Mouse (Mus musculus) small intestine, adult 2 months (tissue): ENCODE data around the gene Ahcyl2.

Source experiments
- CTCF ChIP-seq: fragments of 200-500 bp; IDR thresholded peaks from 2 replicates; pipeline ENCODE4 v1.5.1; 2012; ENCODE audit warnings: low read depth, mild to moderate bottlenecking, control low read depth, inconsistent platforms, low read length, moderate library complexity, mixed read lengths; ENCODE audit not compliant: insufficient replicate concordance, insufficient read length; ENCODE audit errors: extremely low read depth
- POLR2A ChIP-seq: fragments of 200-500 bp; IDR thresholded peaks from 2 replicates; pipeline ENCODE4 v1.6.1; 2012; ENCODE audit warnings: low read depth, mild to moderate bottlenecking, control low read depth, inconsistent platforms, low read length, moderate library complexity

DNA sequence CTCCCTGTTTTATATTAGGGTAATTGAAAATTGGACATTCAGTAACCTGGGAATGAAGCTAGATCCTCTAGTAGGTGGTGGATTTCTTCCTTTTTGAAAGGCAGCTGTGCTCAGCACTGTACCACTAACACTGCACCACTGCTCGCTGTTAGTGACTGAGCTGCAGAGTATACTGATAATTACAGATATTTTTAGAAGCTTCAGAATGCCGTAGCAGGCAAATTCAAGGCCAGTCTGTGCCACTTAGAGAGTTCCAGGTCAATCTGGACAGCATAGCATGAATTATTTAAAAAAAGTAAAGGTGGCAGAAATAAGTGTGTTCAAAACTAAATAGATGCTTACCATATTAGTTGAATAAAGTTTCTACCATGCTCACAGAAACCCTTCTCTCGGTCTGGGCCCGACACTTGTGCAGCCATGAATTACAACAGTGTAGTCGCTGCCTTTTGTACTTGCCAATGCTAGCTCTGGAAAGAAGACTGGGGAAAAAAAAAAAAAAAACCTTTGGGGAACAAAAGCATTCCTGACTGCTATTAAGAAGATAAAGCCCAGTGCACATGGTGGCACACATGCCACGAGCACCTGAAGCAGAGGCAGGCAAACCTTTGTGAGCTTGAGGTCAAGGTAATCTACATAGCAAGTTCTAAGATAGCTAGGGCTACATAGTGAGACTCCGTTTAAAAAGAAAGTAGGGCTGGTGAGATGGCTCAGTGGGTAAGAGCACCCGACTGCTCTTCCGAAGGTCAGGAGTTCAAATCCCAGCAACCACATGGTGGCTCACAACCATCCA is 99.3 kb downstream of the Ahcyl2 start:
- TF ChIP-seq CTCF (no peak), POLR2A (no peak)
